Mouse (Mus musculus) stomach, adult 2 months (tissue): ENCODE data around the gene Eif4g2. TPM values are rescaled to one million over a fixed set of nuclear protein-coding genes. Genes with fewer than 3 reads are reported as not detected.

Experiments
- polyA plus RNA-seq: library from polyadenylated mRNA; depleted of rRNA; stranded (reverse); fragments of >200 nt; gene quantifications from 2 replicates; pipeline ENCODE4 v1.2.3, GENCODE M21; 2012; rRNA removed

The Eif4g2 gene
- polyA plus RNA-seq = 5.3 and 10.6 TPM in 2 replicates

DNA sequence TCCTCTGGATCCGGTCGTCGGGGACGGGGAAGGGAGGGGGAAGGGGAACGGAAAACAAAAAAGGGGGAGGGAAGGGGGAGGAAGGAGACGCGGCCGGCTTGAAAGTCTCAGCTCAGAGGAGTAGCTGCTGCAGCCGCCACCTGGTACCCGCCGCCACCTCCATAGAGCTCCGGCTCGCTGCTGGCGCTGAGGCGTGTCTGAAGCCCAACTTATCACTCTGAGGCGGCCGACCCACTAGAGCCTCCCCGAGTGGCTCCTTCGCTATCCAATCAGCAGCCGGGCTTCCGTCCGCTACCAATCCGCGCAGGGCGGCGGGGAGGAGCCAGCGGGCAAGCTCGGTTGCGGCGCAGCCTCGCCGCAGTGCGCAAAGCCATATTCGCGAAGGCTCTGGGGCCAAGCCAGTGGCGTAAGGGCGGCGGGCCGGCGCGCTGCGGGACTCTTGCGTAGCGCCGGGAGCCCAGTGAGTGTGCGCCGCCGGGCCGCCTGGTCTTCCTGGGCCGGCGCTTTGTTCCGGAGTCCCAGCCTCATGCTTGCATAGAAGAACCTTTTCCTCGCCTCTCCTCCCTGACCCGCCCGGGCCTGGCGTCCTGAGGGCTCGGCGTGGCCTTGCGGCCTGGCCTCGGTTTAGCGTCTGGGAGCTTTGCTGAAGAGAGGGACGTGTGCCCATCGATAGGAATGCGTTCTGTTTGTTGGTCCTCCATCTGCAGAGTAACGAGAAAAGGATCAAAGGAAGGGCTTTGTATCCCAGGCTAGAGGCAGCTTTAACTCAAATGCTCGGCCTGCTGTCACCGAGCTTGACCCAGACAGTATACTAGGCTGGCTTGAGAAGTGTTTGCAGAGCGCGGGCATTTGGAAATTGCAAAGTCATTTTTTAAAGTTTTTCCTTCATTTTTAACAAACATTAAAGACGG is at the start of gene Eif4g2:
TSS of gene Eif4g2 (minus strand) at position 209 of the 911 bp plus-strand sequence.

DNA sequence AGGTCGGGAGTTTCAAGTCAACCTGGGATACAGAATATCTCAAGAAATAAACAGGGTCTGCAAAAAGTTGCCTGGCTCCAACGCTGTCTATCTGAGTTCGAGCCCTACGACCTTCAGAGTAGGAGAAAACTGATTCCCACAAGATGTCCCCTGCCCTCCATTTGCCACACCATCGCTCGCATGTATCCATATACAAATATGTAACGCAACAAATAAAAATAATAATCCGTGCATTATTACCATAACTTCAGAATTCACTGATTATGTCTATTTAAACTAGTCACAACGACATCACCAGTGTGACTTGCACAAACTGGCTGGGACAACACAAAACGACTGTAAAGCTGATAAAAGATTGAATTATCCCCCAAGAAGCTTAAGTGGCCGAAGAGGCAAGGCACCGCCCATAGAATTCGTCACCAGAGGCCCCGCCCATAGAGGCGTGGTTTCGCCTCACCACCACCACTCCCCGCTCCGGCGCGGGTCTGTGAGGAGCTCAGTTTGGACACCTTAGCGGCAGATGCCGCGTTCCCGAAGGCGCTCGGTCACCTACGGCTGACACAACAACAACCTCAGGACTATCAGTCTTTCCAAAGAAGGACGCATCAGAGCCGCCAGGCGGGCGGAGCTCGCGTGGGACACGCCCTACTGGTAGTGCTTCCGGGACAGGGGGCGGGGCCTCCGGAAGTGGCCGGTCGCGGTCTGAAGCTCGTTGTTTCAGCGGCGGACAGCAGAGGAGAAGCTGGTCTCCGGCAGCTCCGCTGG is 54.4 kb downstream of the Eif4g2 start, which contains the start of gene Ctr9:
TSS of gene Ctr9 (plus strand) at position 671 of the 765 bp plus-strand sequence.

Other genes starting within 250 kb of the Eif4g2 start
- gene Rnf141, start 238.6 kb downstream of the Eif4g2 start, polyA plus RNA-seq = 4.5 and 4.8 TPM in 2 replicates
- gene Lyve1, start 219.8 kb downstream of the Eif4g2 start, polyA plus RNA-seq = 4.2 and 7.0 TPM in 2 replicates
- 13.6 and 19.1 TPM in 2 replicates for gene Mrvi1, start 100.6 kb downstream of the Eif4g2 start, polyA plus RNA-seq
- gene Ctr9, start 54.1 kb downstream of the Eif4g2 start, polyA plus RNA-seq = 1.3 and 1.4 TPM in 2 replicates